24 mouse cellular contexts compared by ENCODE assay signal in the genomic region with DNA sequence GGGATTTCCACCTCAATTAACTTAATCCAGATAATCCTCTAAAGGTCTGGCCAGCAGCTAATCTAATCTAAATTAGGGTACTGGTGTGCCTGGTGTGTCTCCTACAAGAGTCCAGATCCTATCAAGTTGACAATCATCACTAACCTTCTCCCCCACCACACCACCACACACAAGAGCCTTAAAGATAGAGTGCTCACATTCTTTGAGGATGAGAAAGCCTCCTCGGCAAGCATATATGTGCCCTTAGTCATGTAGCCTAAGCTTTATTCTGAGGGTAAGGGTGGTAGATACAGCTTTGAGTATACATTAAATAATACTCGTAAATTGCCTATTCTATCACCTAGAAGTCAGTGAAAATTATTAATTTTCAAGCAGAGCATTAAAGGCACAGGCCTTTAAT. TPM values are rescaled to one million over a fixed set of nuclear protein-coding genes. Genes with fewer than 3 reads are reported as not detected.
DNase-seq lines count a peak whose midpoint lies in the region; ATAC-seq and TF ChIP-seq lines count a peak whose summit lies in the region.
"Had no signal": no experiment of that assay in that cellular context is flagged by ENCODE, and none has a peak within 500 bp of the region (broad histone marks: within the 10 kb centered on the region; RNA-seq: fewer than 3 reads in every experiment).

No protein-coding gene starts in this region.

- TF ChIP-seq CTCF in lung, embryonic 14.5 days (IDR thresholded peaks at IDR 0.05; ENCODE audit: low read depth), result no peak

- ATAC-seq in heart, embryonic 13.5 days (ENCODE audit: extremely low read depth, insufficient number of reproducible peaks, low FRiP score, low TSS enrichment), result no peak
- ATAC-seq in lung, embryonic 14.5 days (ENCODE audit: insufficient read depth), result no peak
- no peak for ATAC-seq in liver, embryonic 16.5 days (ENCODE audit: low read depth)
- ATAC-seq: CD4-positive, CD25-positive, alpha-beta regulatory T cell, adult 4 months; forebrain, embryonic 13.5 days; hindbrain, postnatal 0 days had no signal

- H3K27ac ChIP-seq in heart, embryonic 13.5 days (replicated peaks), result peak overlapping the region; percentile 94
- H3K27ac ChIP-seq in lung, embryonic 14.5 days (ENCODE audit: low read depth), result peak overlapping the region; percentile 37; the same call in 1 of the 2 replicates
- H3K27ac ChIP-seq in embryonic facial prominence, embryonic 10.5 days (replicated peaks), result 0 out of 2 replicates have a peak overlapping the region, but pooled peaks have one; percentile 25
- H3K27ac ChIP-seq in liver, embryonic 16.5 days (ENCODE audit: low read length), result peak overlapping the region; percentile 90
- H3K27ac ChIP-seq: forebrain, embryonic 13.5 days; hindbrain, postnatal 0 days; layer of hippocampus, adult 2 months; neural tube, embryonic 13.5 days had no signal

- H3K36me3 ChIP-seq in heart, embryonic 13.5 days, result no peaks in the 10 kb centered on the region
- H3K36me3 ChIP-seq in lung, embryonic 14.5 days (ENCODE audit: insufficient read depth), result no peaks in the 10 kb centered on the region
- no peaks in the 10 kb centered on the region for H3K36me3 ChIP-seq in embryonic facial prominence, embryonic 10.5 days (replicated peaks)
- no peaks in the 10 kb centered on the region for H3K36me3 ChIP-seq in liver, embryonic 16.5 days (ENCODE audit: control insufficient read depth, insufficient read depth)
- H3K36me3 ChIP-seq: neural tube, embryonic 13.5 days had no signal

- no peak overlapping the region for H3K4me2 ChIP-seq in heart, embryonic 13.5 days
- H3K4me2 ChIP-seq in lung, embryonic 14.5 days, result no peak overlapping the region
- peak overlapping the region; percentile 51; the same call in 1 of the 2 replicates for H3K4me2 ChIP-seq in liver, embryonic 16.5 days (ENCODE audit: low read depth, low read length)
- H3K4me2 ChIP-seq: forebrain, embryonic 13.5 days; neural tube, embryonic 13.5 days had no signal

- no peak overlapping the region for H3K9ac ChIP-seq in heart, embryonic 13.5 days
- no peak overlapping the region for H3K9ac ChIP-seq in lung, embryonic 14.5 days
- H3K9ac ChIP-seq in liver, embryonic 16.5 days (ENCODE audit: low read depth, low read length), result 0 out of 2 replicates have a peak overlapping the region, but pooled peaks have one; percentile 0
- H3K9ac ChIP-seq: forebrain, embryonic 13.5 days; neural tube, embryonic 13.5 days had no signal

- no peak for DNase-seq in heart, adult 8-10 months (ENCODE audit: low spot score)
- DNase-seq in lung, embryonic 14.5 days, result no peak
- DNase-seq in lung, postnatal 25 days (ENCODE audit: low spot score), result no peak
- DNase-seq in embryonic facial prominence, embryonic 10.5 days (ENCODE audit: low spot score), result no peak
- no peak for DNase-seq in left cerebral cortex, adult 8-10 months (ENCODE audit: low spot score in 2 of 2)
- DNase-seq: adrenal gland, postnatal 36 days; cerebellum, adult 11-12 months; cerebellum, postnatal 14 days; gastrocnemius, postnatal 10 days; heart, postnatal 36 days; kidney, adult 18-20 months; kidney, postnatal 10 days; layer of hippocampus, postnatal 36 days; lung, postnatal 14 days; midbrain, embryonic 14.5 days; thymus, postnatal 25 days had no signal

- H3K27me3 ChIP-seq in heart, embryonic 13.5 days (replicated peaks), result no peaks in the 10 kb centered on the region
- no peaks in the 10 kb centered on the region for H3K27me3 ChIP-seq in lung, embryonic 14.5 days (ENCODE audit: insufficient read depth, low read length)
- H3K27me3 ChIP-seq in embryonic facial prominence, embryonic 10.5 days (replicated peaks; ENCODE audit: low read depth, poor library complexity, severe bottlenecking), result no peaks in the 10 kb centered on the region
- no peaks in the 10 kb centered on the region for H3K27me3 ChIP-seq in liver, embryonic 16.5 days (ENCODE audit: control insufficient read depth, insufficient read depth, low read depth, low read length)
- H3K27me3 ChIP-seq: neural tube, embryonic 13.5 days had no signal

- peaks cover 97% of the 10 kb centered on the region for H3K4me1 ChIP-seq in heart, embryonic 13.5 days
- H3K4me1 ChIP-seq in lung, embryonic 14.5 days (ENCODE audit: insufficient read depth), result peaks cover 26% of the 10 kb centered on the region
- H3K4me1 ChIP-seq in embryonic facial prominence, embryonic 10.5 days, result peaks cover 47% of the 10 kb centered on the region
- H3K4me1 ChIP-seq in liver, embryonic 16.5 days (ENCODE audit: control insufficient read depth, low read depth, low read length), result peaks cover 74% of the 10 kb centered on the region

- WGBS in heart, embryonic 13.5 days, result 43% methylated on average over 2 of the region's 2 CpGs
- 67% methylated on average over 2 of the region's 2 CpGs for WGBS in lung, embryonic 14.5 days
- WGBS in embryonic facial prominence, embryonic 10.5 days, result 71% methylated on average over 2 of the region's 2 CpGs
- 46% methylated on average over 2 of the region's 2 CpGs for WGBS in liver, embryonic 16.5 days (ENCODE audit: insufficient replicate concordance)

- H3K4me3 ChIP-seq in heart, embryonic 13.5 days, result no peak overlapping the region
- no peak overlapping the region for H3K4me3 ChIP-seq in lung, embryonic 14.5 days (ENCODE audit: low read depth, low read length)
- no peak overlapping the region for H3K4me3 ChIP-seq in embryonic facial prominence, embryonic 10.5 days
- no peak overlapping the region for H3K4me3 ChIP-seq in liver, embryonic 16.5 days (ENCODE audit: low read depth, low read length)
- H3K4me3 ChIP-seq: forebrain, embryonic 13.5 days; layer of hippocampus, adult 2 months; megakaryocyte, embryonic 14.5 days; neural tube, embryonic 13.5 days had no signal

- H3K9me3 ChIP-seq in heart, embryonic 13.5 days, result no peaks in the 10 kb centered on the region
- H3K9me3 ChIP-seq in lung, embryonic 14.5 days (ENCODE audit: low read depth, low read length), result no peaks in the 10 kb centered on the region
- no peaks in the 10 kb centered on the region for H3K9me3 ChIP-seq in embryonic facial prominence, embryonic 10.5 days
- no peaks in the 10 kb centered on the region for H3K9me3 ChIP-seq in liver, embryonic 16.5 days (replicated peaks; ENCODE audit: control insufficient read depth, low read length)
- H3K9me3 ChIP-seq: forebrain, embryonic 13.5 days; megakaryocyte, embryonic 14.5 days; neural tube, embryonic 13.5 days had no signal

RNA-seq across cellular contexts. Expression of a gene that starts 32.0 kb away (rescaled TPM):
- 52.9 and 58.7 TPM in 2 replicates for polyA plus RNA-seq in heart, embryonic 13.5 days (2015; fragmentation: Nextera tagmentation; extraction: Ambion mirVana)
- total RNA-seq in heart, adult 8-10 months (2022), result under 1 TPM; 0.28 to 0.46 (median 0.37) TPM
- polyA plus RNA-seq in lung, embryonic 14.5 days (2014; fragmentation: Nextera tagmentation; extraction: Ambion mirVana), result 97.5 and 102 TPM in 2 replicates
- polyA plus RNA-seq in embryonic facial prominence, embryonic 10.5 days (2016; fragmentation: Nextera tagmentation; extraction: Ambion mirVana), result 105 and 112 TPM in 2 replicates
- polyA plus RNA-seq in liver, embryonic 16.5 days (2015; fragmentation: Nextera tagmentation; extraction: Ambion mirVana), result 76.2 and 90.8 TPM in 2 replicates
- under 1 TPM; 0.67 to 0.89 (median 0.85) TPM for total RNA-seq in left cerebral cortex, adult 8-10 months (2022)

RNA-seq across cellular contexts. Expression of a gene that starts 57.2 kb away (rescaled TPM):
- 64.6 and 78.2 TPM in 2 replicates for polyA plus RNA-seq in heart, embryonic 13.5 days (2015; fragmentation: Nextera tagmentation; extraction: Ambion mirVana)
- total RNA-seq in heart, adult 8-10 months (2022), result 1 to 10 TPM in 2 of 4 experiments, under 1 TPM in 2; 0.66 to 1.2 (median 0.93) TPM
- polyA plus RNA-seq in lung, embryonic 14.5 days (2014; fragmentation: Nextera tagmentation; extraction: Ambion mirVana), result 13.1 and 13.4 TPM in 2 replicates
- polyA plus RNA-seq in embryonic facial prominence, embryonic 10.5 days (2016; fragmentation: Nextera tagmentation; extraction: Ambion mirVana), result 6.9 and 8.8 TPM in 2 replicates
- polyA plus RNA-seq in liver, embryonic 16.5 days (2015; fragmentation: Nextera tagmentation; extraction: Ambion mirVana), result 13.5 and 16.3 TPM in 2 replicates
- total RNA-seq in left cerebral cortex, adult 8-10 months (2022), result 1 to 10 TPM; 6.6 to 8.9 (median 7.8) TPM

Comparison
In these comparisons a context has a peak if more than half of its experiments do, and no peak if none do; other contexts are left out.
1. H3K27ac ChIP-seq: peak in every context shown above with its lines; median percentile 94 in heart, embryonic 13.5 days; 90 in liver, embryonic 16.5 days; 37 in lung, embryonic 14.5 days; 25 in embryonic facial prominence, embryonic 10.5 days.